Mouse (Mus musculus) heart, embryonic 14.5 days (tissue): Measurements from ENCODE around the gene Nr2c1. TPM values are rescaled to one million over a fixed set of nuclear protein-coding genes. Genes with fewer than 3 reads are reported as not detected.
A peak's percentile ranks its signal among the peaks of the same experiment; 100 is the strongest.

Source experiments
- ATAC-seq: fragments of 200-750 bp; cut with Nextera tagmentation; 2 replicates; pipeline ENCODE4 v1.8.0; 2017; ENCODE audit warnings: low read depth, moderate TSS enrichment; ENCODE audit not compliant: insufficient number of reproducible peaks, insufficient read depth, low FRiP score
- H3K27ac ChIP-seq, 2 experiments: fragments of 200-500 bp in 1 of 2; fragments of 300-500 bp in 1 of 2; sonication (generic) in 1 of 2; replicated peaks in 1 of 2; 2 replicates each; pipeline ENCODE4 v1.5.1; 2012 to 2014; ENCODE audit warnings: low read depth in 2 of 2, low read length in 2 of 2, control low read depth in 1 of 2, mild to moderate bottlenecking in 1 of 2, mixed read lengths in 1 of 2; ENCODE audit not compliant: control insufficient read depth in 1 of 2, insufficient read depth in 1 of 2
- H3K27me3 ChIP-seq: fragments of 300-500 bp; sonication (generic); 2 replicates; pipeline ENCODE4 v1.6.1; 2014; ENCODE audit warnings: mild to moderate bottlenecking, low read length, control low read depth; ENCODE audit not compliant: control insufficient read depth, insufficient read depth
- H3K36me3 ChIP-seq: fragments of 300-500 bp; sonication (generic); 2 replicates; pipeline ENCODE4 v1.6.1; 2014; ENCODE audit warnings: mild to moderate bottlenecking, control low read depth, low read length, mixed read lengths; ENCODE audit not compliant: control insufficient read depth, insufficient read depth
- H3K4me1 ChIP-seq, 2 experiments: fragments of 200-500 bp in 1 of 2; fragments of 300-500 bp in 1 of 2; sonication (generic) in 1 of 2; 2 replicates each; pipeline ENCODE4 v1.6.1; 2012 to 2014; ENCODE audit warnings: low read length in 2 of 2, control low read depth in 1 of 2, mixed read lengths in 1 of 2; ENCODE audit not compliant: control insufficient read depth in 2 of 2, insufficient read depth in 2 of 2
- H3K4me2 ChIP-seq: fragments of 300-500 bp; sonication (generic); 2 replicates; pipeline ENCODE4 v1.6.1; 2014; ENCODE audit warnings: mild to moderate bottlenecking, low read length
- H3K4me3 ChIP-seq, 2 experiments: fragments of 200-500 bp in 1 of 2; fragments of 300-500 bp in 1 of 2; sonication (generic) in 1 of 2; 2 replicates each; pipeline ENCODE4 v1.5.1; 2012 to 2014; ENCODE audit warnings: low read length in 2 of 2, mild to moderate bottlenecking in 2 of 2, control low read depth in 1 of 2, low read depth in 1 of 2, moderate library complexity in 1 of 2; ENCODE audit not compliant: control insufficient read depth in 1 of 2, insufficient read depth in 1 of 2
- H3K9ac ChIP-seq: fragments of 300-500 bp; sonication (generic); 2 replicates; pipeline ENCODE4 v1.6.1; 2014; ENCODE audit warnings: mild to moderate bottlenecking, low read length
- H3K9me3 ChIP-seq: fragments of 300-500 bp; sonication (generic); 2 replicates; pipeline ENCODE4 v1.6.1; 2016; ENCODE audit warnings: low read length, control low read depth; ENCODE audit not compliant: control insufficient read depth
- whole genome bisulfite sequencing: fragments of 180-500 bp; shearing (Covaris S2); extraction: QIAGEN DNeasy Blood & Tissue Kit; methylation state at CpG from one replicate; pipeline ENCODE4 v1.1.7; 2014; 5-methylcytosine and 5-hydroxymethylcytosine counted together
- polyA plus RNA-seq: library from polyadenylated mRNA; unstranded; fragments of >200 nt; fragmentation: Nextera tagmentation; extraction: Ambion mirVana; gene quantifications from 2 replicates; pipeline ENCODE4 v1.2.1, GENCODE M21; 2014

The Nr2c1 gene
- polyA plus RNA-seq, 1 experiment from 2014 or later: 6.9 TPM

DNA sequence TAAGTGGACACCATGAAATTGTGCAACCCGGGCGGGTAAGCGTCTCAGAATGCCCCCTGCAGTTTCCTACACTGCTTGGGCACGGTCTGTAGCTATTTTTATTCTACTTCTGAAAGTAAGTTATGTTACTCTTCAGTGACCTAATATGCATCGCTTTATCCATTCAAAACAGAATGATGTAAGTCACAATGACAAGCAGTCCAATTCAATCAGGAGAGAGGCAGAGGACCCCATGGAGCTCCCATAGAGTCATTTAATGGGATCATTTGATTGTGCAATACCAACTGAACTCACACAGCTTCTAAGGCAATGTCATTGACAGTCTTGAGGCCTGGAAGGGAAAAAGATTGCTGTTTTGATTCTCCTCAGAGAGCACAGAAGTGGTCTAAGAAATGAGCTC, 24.2 kb upstream of the Nr2c1 start:
- H3K27me3 ChIP-seq: no peaks in the 10 kb centered on the region
- no peak overlapping the region for H3K4me3 ChIP-seq
- no peaks in the 10 kb centered on the region for H3K9me3 ChIP-seq
- no peaks in the 10 kb centered on the region for H3K4me1 ChIP-seq
- no peak for ATAC-seq
- 79% methylated on average over 5 of the region's 5 CpGs for WGBS
- H3K36me3 ChIP-seq: peaks cover 26% of the 10 kb centered on the region
- H3K4me2 ChIP-seq: no peak overlapping the region
- no peak overlapping the region for H3K27ac ChIP-seq
- no peak overlapping the region for H3K9ac ChIP-seq

DNA sequence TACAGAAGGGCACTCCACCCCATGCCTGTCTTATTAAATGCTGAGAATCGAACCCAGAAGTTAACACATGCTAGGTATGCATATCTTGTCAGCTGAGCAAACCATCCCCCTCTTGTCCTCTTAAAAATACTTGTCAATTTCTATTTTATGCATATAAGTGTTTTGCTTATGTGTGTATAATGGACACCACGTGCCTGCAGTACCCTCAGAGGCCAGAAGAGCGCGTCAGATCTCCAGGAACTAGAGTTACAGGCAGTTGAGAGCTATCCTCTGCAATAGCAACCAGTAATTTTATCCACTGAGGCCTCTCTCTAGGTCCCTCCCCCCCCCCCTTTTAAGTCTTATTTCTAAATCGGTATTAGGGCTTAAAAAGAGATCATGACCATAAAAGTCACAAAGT, 23.4 kb upstream of the Nr2c1 start:
- ATAC-seq: no peak
- H3K4me1 ChIP-seq: peaks cover 0 to 3% of the 10 kb centered on the region in 2 experiments; a peak in 1 of 4 replicates
- H3K27me3 ChIP-seq: no peaks in the 10 kb centered on the region
- H3K9me3 ChIP-seq: no peaks in the 10 kb centered on the region
- no peak overlapping the region for H3K4me3 ChIP-seq
- no peak overlapping the region for H3K4me2 ChIP-seq
- H3K9ac ChIP-seq: no peak overlapping the region
- peaks cover 26% of the 10 kb centered on the region for H3K36me3 ChIP-seq
- no peak overlapping the region for H3K27ac ChIP-seq
- WGBS: 71% methylated on average over 5 of the region's 5 CpGs

DNA sequence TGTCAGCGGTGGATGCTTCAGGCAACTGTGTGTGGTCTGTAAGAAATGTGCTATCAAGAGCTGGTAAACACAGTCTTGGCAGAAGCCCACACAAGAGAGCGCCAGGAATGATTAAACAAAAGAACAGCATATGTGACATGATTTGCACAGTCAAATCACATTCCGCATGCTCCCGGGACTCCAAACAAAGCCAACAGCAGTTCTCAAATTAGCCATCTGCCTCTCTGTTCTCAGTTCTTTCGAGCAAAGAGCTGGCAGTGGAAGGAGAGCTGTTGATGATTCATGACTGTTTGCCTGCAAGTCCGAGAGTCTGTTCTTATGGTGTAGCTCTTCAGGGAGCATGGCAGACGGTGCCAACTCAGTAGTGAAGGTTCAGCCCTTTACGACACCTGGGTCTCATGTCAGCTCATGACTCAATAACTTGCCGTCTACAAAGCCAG, 18.1 kb upstream of the Nr2c1 start:
- no peaks in the 10 kb centered on the region for H3K9me3 ChIP-seq
- peaks cover 2 to 7% of the 10 kb centered on the region in 2 experiments; a peak in 2 of 4 replicates for H3K4me1 ChIP-seq
- ATAC-seq: no peak
- H3K4me3 ChIP-seq: no peak overlapping the region
- H3K9ac ChIP-seq: no peak overlapping the region
- H3K27me3 ChIP-seq: no peaks in the 10 kb centered on the region
- WGBS: 69% methylated on average over 9 of the region's 9 CpGs
- no peak overlapping the region for H3K4me2 ChIP-seq
- peak overlapping the region; percentile 49 to 57; a peak in 2 of 4 replicates for H3K27ac ChIP-seq
- H3K36me3 ChIP-seq: peaks cover 13% of the 10 kb centered on the region; the same call in 1 of the 2 replicates

DNA sequence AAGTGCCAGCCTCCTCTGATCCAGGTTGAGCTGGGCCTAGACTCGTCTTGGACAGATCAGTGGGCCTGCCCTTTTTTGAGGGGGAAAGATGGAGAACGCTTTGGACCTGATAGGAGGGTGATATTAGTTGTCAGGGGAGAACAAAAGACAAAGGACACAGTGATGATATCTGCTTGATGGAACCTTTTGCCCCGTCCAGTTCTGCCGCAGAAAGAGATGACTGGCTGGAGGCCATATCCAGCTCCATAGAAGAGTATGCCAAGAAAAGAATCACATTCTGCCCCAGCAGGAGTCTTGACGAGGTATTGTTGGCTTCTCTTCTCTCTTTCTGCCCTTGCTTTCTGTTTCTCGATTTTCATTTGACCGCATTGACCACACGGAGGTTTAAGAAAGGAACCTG, 14.7 kb upstream of the Nr2c1 start:
- Histone ChIP-seq H3K36me3 (peaks cover 9% of the 10 kb centered on the region), H3K27ac (no peak overlapping the region), H3K9ac (no peak overlapping the region), H3K9me3 (no peaks in the 10 kb centered on the region), H3K4me1 (peaks cover 2 to 7% of the 10 kb centered on the region in 2 experiments; a peak in 2 of 4 replicates), H3K27me3 (no peaks in the 10 kb centered on the region), H3K4me3 (no peak overlapping the region), H3K4me2 (no peak overlapping the region)
- ATAC-seq: no peak
- 70% methylated on average over 8 of the region's 8 CpGs for WGBS

DNA sequence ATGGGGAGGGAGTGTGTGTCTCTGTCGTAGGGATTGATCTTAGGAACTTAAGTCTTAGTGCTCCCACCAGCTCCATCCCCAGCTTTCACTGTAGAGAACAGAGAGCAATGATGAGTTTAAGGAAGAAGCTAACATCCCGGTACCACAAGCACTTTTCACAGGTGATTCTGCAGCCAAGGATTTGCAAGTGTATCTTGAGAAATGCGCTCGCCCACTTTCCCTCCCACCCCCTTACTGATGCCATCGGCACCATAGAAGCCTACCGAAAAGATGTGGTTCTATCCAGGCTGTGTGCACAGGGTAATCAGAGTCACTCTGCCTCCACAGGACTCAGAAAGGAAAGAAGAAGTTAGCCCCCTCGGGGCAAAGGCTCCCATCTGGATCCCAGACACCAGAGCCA, 14.1 kb upstream of the Nr2c1 start:
- Histone ChIP-seq H3K9me3 (no peaks in the 10 kb centered on the region), H3K4me3 (no peak overlapping the region), H3K27me3 (no peaks in the 10 kb centered on the region), H3K9ac (no peak overlapping the region), H3K27ac (no peak overlapping the region), H3K4me2 (no peak overlapping the region), H3K4me1 (peaks cover 2 to 7% of the 10 kb centered on the region in 2 experiments; a peak in 2 of 4 replicates), H3K36me3 (peaks cover 15% of the 10 kb centered on the region)
- WGBS: 92% methylated on average over 7 of the region's 7 CpGs
- no peak for ATAC-seq

DNA sequence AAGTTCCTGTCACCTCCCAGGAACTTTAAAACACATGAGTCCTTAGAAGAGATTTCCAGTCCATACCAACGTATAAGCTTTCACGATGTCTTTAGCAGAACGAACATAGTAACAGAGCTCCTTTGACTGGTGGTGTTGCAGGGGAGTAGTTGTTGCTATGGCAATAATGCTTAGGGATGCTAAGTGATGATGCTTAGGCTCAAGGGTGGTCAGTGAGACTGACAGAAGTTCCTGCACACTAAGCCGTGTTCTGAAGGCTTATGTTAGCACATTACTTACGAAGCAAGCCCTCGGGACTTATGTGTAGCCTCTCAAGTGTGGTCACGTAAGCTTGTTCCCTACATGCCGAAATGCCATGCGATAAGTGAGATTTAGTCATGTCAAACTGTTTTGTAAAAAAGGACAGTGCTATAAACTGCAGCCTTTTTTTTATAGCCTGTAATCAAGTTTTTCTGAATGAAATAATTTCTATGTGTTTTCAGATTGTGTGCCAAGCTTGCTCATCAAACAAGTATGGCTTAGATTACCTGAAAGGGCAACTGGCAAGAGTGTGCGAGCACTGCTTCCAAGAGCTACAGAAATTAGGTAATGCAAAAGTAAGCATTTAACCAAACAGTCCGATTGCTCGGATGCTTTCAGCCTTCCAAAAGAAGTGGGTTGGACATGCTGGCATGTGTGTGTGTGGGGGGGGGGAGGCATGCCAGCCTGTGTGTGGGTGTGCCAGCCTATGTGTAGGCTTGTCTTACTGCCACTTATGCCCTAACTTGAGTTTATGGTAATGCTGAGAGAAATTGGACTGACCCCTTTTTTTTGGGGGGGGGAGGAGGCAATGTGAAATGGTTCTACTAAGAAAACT, 13.1 kb upstream of the Nr2c1 start:
- Histone ChIP-seq H3K36me3 (peaks cover 22% of the 10 kb centered on the region), H3K9me3 (no peaks in the 10 kb centered on the region), H3K27me3 (no peaks in the 10 kb centered on the region), H3K4me1 (peaks cover 2 to 3% of the 10 kb centered on the region in 2 experiments; a peak in 1 of 4 replicates), H3K27ac (no peak overlapping the region), H3K4me2 (no peak overlapping the region), H3K4me3 (no peak overlapping the region), H3K9ac (no peak overlapping the region)
- no peak for ATAC-seq
- WGBS: 89% methylated on average over 12 of the region's 12 CpGs

DNA sequence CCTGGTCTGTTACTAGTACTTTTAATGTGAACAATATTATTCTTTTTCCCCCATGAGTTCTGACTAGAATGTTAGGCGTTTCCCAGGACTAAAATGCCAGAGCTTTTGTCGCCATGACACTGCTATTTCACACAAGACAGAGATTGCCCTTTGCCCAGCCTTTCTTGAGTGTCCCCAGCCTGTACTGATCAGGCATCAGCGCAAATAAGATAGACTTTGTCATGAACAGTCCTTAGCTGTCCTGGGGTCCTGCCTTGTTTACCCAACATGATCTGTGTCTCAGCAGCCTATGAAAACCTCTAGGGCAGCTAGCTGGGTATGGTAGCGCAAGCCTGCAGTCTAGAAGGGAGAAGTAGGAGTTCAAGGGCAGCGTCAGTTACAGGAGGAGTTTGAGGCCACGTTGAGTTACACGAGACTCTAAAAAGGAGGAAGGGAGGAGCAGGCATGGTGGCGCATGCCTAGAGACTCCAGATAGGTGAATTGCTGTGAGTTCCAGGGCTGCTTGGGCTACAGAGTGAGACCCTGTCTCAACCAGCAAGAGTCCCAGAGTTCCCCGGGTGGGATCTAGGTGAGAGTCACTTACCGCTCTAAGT, 8.8 kb upstream of the Nr2c1 start:
- peaks cover 40% of the 10 kb centered on the region for H3K36me3 ChIP-seq
- no peak overlapping the region for H3K4me2 ChIP-seq
- no peaks in the 10 kb centered on the region for H3K9me3 ChIP-seq
- H3K27me3 ChIP-seq: no peaks in the 10 kb centered on the region
- no peak for ATAC-seq
- H3K4me1 ChIP-seq: no peaks in the 10 kb centered on the region
- no peak overlapping the region for H3K27ac ChIP-seq
- WGBS: 84% methylated on average over 10 of the region's 10 CpGs
- no peak overlapping the region for H3K9ac ChIP-seq
- H3K4me3 ChIP-seq: no peak overlapping the region
